Mouse (Mus musculus) spleen, postnatal 4 days (tissue): ENCODE measurements around the gene Cdkl1.
A peak's percentile ranks its signal among the peaks of the same experiment; 100 is the strongest.

Source experiments
- DNase-seq, 2 experiments: peaks; one replicate each; pipeline ENCODE4 v3.0.0; 2022; ENCODE audit warnings: low spot score in 2 of 2

The Cdkl1 gene

GRCm38 (mm10) chr12:69790530-69791505, at the start of gene Cdkl1:
TSS of gene Cdkl1 (minus strand) at chr12:69791267.
- DNase-seq = peak; percentile 82 to 91

- DNase-seq = no peak
These were observed 47.3 kb upstream of the Cdkl1 start for GRCm38 (mm10) chr12:69838376-69838775.

GRCm38 (mm10) chr12:69833982-69834604, 43.0 kb upstream of the Cdkl1 start:
- no peak for DNase-seq

- no peak for DNase-seq
These were observed 40.3 kb upstream of the Cdkl1 start for GRCm38 (mm10) chr12:69831239-69831910.

GRCm38 (mm10) chr12:69828214-69828613, 37.1 kb upstream of the Cdkl1 start:
- DNase-seq = no peak

GRCm38 (mm10) chr12:69824881-69825597, 34.0 kb upstream of the Cdkl1 start:
- no peak for DNase-seq

GRCm38 (mm10) chr12:69814272-69814671, 23.2 kb upstream of the Cdkl1 start:
- DNase-seq = no peak

GRCm38 (mm10) chr12:69813596-69813995, 22.5 kb upstream of the Cdkl1 start:
- no peak for DNase-seq

- no peak for DNase-seq
These were observed 21.9 kb upstream of the Cdkl1 start for GRCm38 (mm10) chr12:69812986-69813385.

GRCm38 (mm10) chr12:69811976-69812375, 20.9 kb upstream of the Cdkl1 start:
- DNase-seq = no peak

- no peak for DNase-seq
These were observed 18.4 kb upstream of the Cdkl1 start for GRCm38 (mm10) chr12:69809439-69809838.

- no peak for DNase-seq
These were observed 16.4 kb upstream of the Cdkl1 start for GRCm38 (mm10) chr12:69807399-69807985.

- DNase-seq = no peak
These were observed 14.1 kb upstream of the Cdkl1 start for GRCm38 (mm10) chr12:69805148-69805547.

GRCm38 (mm10) chr12:69804393-69805070, 13.5 kb upstream of the Cdkl1 start:
- no peak for DNase-seq

GRCm38 (mm10) chr12:69803196-69803595, 12.1 kb upstream of the Cdkl1 start:
- no peak for DNase-seq

GRCm38 (mm10) chr12:69800586-69800985, 9.5 kb upstream of the Cdkl1 start:
- no peak for DNase-seq

- no peak for DNase-seq
These were observed 5.2 kb upstream of the Cdkl1 start for GRCm38 (mm10) chr12:69796311-69796710.

GRCm38 (mm10) chr12:69789766-69790529, 1.1 kb downstream of the Cdkl1 start:
- no peak for DNase-seq

GRCm38 (mm10) chr12:69788380-69788779, 2.7 kb downstream of the Cdkl1 start:
- DNase-seq = no peak

GRCm38 (mm10) chr12:69785471-69785870, 5.6 kb downstream of the Cdkl1 start:
- no peak for DNase-seq
